Mouse (Mus musculus): ENCODE results near the gene Map3k20.

- TF ChIP-seq CTCF (IDR thresholded peaks at IDR 0.05; ENCODE audit: low read depth) (no peak), EP300 (IDR thresholded peaks at IDR 0.05; ENCODE audit: low read depth) (no peak)
Observed at GRCm38 (mm10) chr2:72267390-72267789, 18.0 kb upstream of the Map3k20 start.

All from liver, embryonic 14.5 days (tissue).